Mouse (Mus musculus) c-Kit-positive CD71-negative TER-119-negative erythroid progenitor cells, embryonic 14.5 days (primary cell): ENCODE measurements around the gene Hormad2.

Experiments
- DNase-seq: peaks from one replicate; pipeline ENCODE4 v3.0.0-alpha.2; 2013; ENCODE audit warnings: low read depth

Gene Hormad2

GRCm38 (mm10) chr11:4440978-4441377 lies at the start of gene Hormad2:
Gene Hormad2, minus strand, starts transcription at chr11:4441105.
- DNase-seq = no peak

GRCm38 (mm10) chr11:4489207-4489606 lies 48.3 kb upstream of the Hormad2 start:
- DNase-seq = no peak

GRCm38 (mm10) chr11:4488798-4489197 lies 47.9 kb upstream of the Hormad2 start:
- no peak for DNase-seq

GRCm38 (mm10) chr11:4488367-4488766 lies 47.5 kb upstream of the Hormad2 start:
- DNase-seq = no peak

GRCm38 (mm10) chr11:4487401-4487965 lies 46.6 kb upstream of the Hormad2 start:
- DNase-seq = peak; percentile 8

- DNase-seq = no peak
These were observed 43.6 kb upstream of the Hormad2 start for GRCm38 (mm10) chr11:4484541-4484940.

GRCm38 (mm10) chr11:4482641-4483040 lies 41.7 kb upstream of the Hormad2 start:
- no peak for DNase-seq

GRCm38 (mm10) chr11:4476184-4476697 lies 35.3 kb upstream of the Hormad2 start:
- DNase-seq = no peak

- no peak for DNase-seq
These were observed 31.7 kb upstream of the Hormad2 start for GRCm38 (mm10) chr11:4472464-4473179.

GRCm38 (mm10) chr11:4471734-4472133 lies 30.8 kb upstream of the Hormad2 start:
- no peak for DNase-seq

- no peak for DNase-seq
These were observed 30.3 kb upstream of the Hormad2 start for GRCm38 (mm10) chr11:4471251-4471650.

GRCm38 (mm10) chr11:4469091-4469490 lies 28.2 kb upstream of the Hormad2 start:
- DNase-seq = no peak

GRCm38 (mm10) chr11:4467436-4467835 lies 26.5 kb upstream of the Hormad2 start:
- no peak for DNase-seq

- DNase-seq = no peak
These were observed 25.3 kb upstream of the Hormad2 start for GRCm38 (mm10) chr11:4466191-4466590.

GRCm38 (mm10) chr11:4464616-4465015 lies 23.7 kb upstream of the Hormad2 start:
- no peak for DNase-seq

GRCm38 (mm10) chr11:4464186-4464585 lies 23.3 kb upstream of the Hormad2 start:
- DNase-seq = no peak

- DNase-seq = no peak
These were observed 22.0 kb upstream of the Hormad2 start for GRCm38 (mm10) chr11:4462868-4463267.

- DNase-seq = no peak
These were observed 20.2 kb upstream of the Hormad2 start for GRCm38 (mm10) chr11:4461154-4461553.

- DNase-seq = no peak
These were observed 19.7 kb upstream of the Hormad2 start for GRCm38 (mm10) chr11:4460615-4461014.

- DNase-seq = no peak
These were observed 14.1 kb upstream of the Hormad2 start for GRCm38 (mm10) chr11:4454895-4455535.

GRCm38 (mm10) chr11:4452467-4453184 lies 11.7 kb upstream of the Hormad2 start:
- no peak for DNase-seq

GRCm38 (mm10) chr11:4451116-4451515 lies 10.2 kb upstream of the Hormad2 start:
- peak; percentile 53 for DNase-seq
